Mouse (Mus musculus) limb, embryonic 15.5 days (tissue): ENCODE data around the gene Grm7. TPM values are rescaled to one million over a fixed set of nuclear protein-coding genes. Genes with fewer than 3 reads are reported as not detected.
A peak's percentile ranks its signal among the peaks of the same experiment; 100 is the strongest.

ENCODE experiments used
- ATAC-seq: fragments of 200-750 bp; cut with Nextera tagmentation; 2 replicates; pipeline ENCODE4 v1.8.0; 2017; ENCODE audit warnings: low read depth, moderate TSS enrichment; ENCODE audit not compliant: insufficient number of reproducible peaks, low FRiP score, low TSS enrichment
- H3K27ac ChIP-seq: fragments of 300-500 bp; sonication (generic); 2 replicates; pipeline ENCODE4 v1.5.1; 2015; ENCODE audit warnings: moderate library complexity, mild to moderate bottlenecking, inconsistent platforms
- H3K27me3 ChIP-seq: fragments of 300-500 bp; sonication (generic); 2 replicates; pipeline ENCODE4 v1.6.1; 2015; ENCODE audit warnings: inconsistent platforms
- H3K36me3 ChIP-seq: fragments of 300-500 bp; sonication (generic); 2 replicates; pipeline ENCODE4 v1.6.1; 2015; ENCODE audit warnings: inconsistent platforms
- H3K4me1 ChIP-seq: fragments of 300-500 bp; sonication (generic); 2 replicates; pipeline ENCODE4 v1.6.1; 2015; ENCODE audit warnings: inconsistent platforms
- H3K4me2 ChIP-seq: fragments of 300-500 bp; sonication (generic); 2 replicates; pipeline ENCODE4 v1.6.1; 2015; ENCODE audit warnings: mild to moderate bottlenecking, inconsistent platforms
- H3K4me3 ChIP-seq: fragments of 300-500 bp; sonication (generic); 2 replicates; pipeline ENCODE4 v1.5.1; 2015; ENCODE audit warnings: mild to moderate bottlenecking, inconsistent platforms
- H3K9ac ChIP-seq: fragments of 300-500 bp; sonication (generic); 2 replicates; pipeline ENCODE4 v1.6.1; 2015; ENCODE audit warnings: inconsistent platforms
- H3K9me3 ChIP-seq: fragments of 300-500 bp; sonication (generic); 2 replicates; pipeline ENCODE4 v1.6.1; 2016; ENCODE audit warnings: inconsistent platforms
- WGBS: fragments of 180-500 bp; shearing (Covaris S2); methylation state at CpG from one replicate; pipeline ENCODE4 v1.1.7; 2015; 5-methylcytosine and 5-hydroxymethylcytosine counted together
- polyA plus RNA-seq: library from polyadenylated mRNA; unstranded; fragments of >200 nt; fragmentation: Nextera tagmentation; extraction: Ambion mirVana; gene quantifications from 2 replicates; pipeline ENCODE4 v1.2.1, GENCODE M21; 2015

The Grm7 gene
- 2.4 and 3.2 TPM in 2 replicates for polyA plus RNA-seq

DNA sequence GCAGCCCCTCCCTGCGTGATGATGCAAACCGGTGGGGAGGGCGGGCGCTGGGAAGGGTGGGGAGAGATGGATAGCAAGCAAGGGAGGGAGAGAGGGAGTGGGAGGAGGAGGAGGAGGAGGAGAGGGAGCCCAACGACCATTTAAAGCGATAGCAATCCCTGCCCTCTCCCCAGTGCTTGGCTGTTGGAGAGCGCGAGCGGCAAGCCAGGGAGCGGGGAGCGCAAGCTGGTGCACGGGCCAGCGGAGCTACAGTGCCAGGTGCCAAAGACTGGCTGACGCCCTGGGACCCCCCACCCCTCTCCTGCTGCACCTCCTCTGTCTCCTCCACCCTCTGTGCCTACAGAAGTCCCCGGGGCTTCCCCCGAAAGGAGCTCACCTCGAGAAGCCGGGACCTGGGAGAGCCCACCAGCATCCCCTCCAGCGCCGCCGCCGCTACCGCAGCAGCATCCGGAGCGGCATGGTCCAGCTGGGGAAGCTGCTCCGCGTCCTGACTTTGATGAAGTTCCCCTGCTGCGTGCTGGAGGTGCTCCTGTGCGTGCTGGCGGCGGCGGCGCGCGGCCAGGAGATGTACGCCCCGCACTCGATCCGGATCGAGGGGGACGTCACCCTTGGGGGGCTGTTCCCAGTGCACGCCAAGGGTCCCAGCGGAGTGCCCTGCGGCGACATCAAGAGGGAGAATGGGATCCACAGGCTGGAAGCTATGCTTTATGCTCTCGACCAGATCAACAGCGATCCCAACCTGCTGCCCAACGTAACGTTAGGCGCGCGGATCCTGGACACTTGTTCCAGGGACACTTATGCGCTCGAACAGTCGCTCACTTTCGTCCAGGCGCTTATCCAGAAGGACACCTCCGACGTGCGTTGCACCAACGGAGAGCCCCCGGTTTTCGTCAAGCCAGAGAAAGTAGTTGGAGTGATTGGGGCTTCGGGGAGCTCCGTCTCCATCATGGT is at the start of gene Grm7:
TSS of gene Grm7 (plus strand) at position 171 of the 951 bp plus-strand sequence.
- H3K27me3 ChIP-seq: peaks cover 54% of the 10 kb centered on the region

DNA sequence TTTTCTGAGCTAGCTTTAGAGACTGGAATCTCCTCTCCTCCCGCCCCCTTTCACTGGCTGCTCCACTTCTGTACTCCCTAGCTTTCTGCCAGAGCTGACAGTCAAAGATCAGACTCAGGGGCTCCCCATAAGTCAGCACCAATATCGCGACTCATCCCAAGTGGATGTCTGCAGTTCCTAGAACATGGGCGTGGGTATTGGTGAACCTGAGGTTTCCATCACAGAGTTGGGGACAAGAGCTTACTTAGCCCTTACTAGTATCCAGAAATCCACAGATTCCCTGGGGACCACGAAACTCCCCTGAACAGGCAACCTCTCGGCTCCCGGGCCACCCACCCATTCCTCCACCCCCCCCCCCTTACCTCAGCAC is 355 bp upstream of the Grm7 start:
- peaks cover 16% of the 10 kb centered on the region for H3K4me1 ChIP-seq
- peaks cover 54% of the 10 kb centered on the region for H3K27me3 ChIP-seq
- H3K27ac ChIP-seq: no peak overlapping the region
- peak overlapping the region; percentile 37 for H3K4me3 ChIP-seq
- WGBS: 1% methylated on average over 7 of the region's 7 CpGs
- no peaks in the 10 kb centered on the region for H3K9me3 ChIP-seq
- H3K9ac ChIP-seq: no peak overlapping the region
- H3K36me3 ChIP-seq: no peaks in the 10 kb centered on the region
- 0 out of 2 replicates have a peak, but pooled peaks have one; percentile 14 for ATAC-seq
- H3K4me2 ChIP-seq: peak overlapping the region; percentile 66

More for the DNA sequence above, at the start of gene Grm7:
- Histone ChIP-seq H3K9ac (0 out of 2 replicates have a peak within 1 kb of the TSS, but pooled peaks have one; percentile 1), H3K4me1 (peaks cover 16% of the 10 kb centered on the region), H3K27ac (no peak within 1 kb of the TSS), H3K4me2 (peak within 1 kb of the TSS; percentile 66), H3K36me3 (no peaks in the 10 kb centered on the region), H3K4me3 (peak within 1 kb of the TSS; percentile 37), H3K9me3 (no peaks in the 10 kb centered on the region)
- under 1% methylated on average over 61 of the region's 65 CpGs for WGBS
- peak; percentile 58; the same call in 1 of the 2 replicates for ATAC-seq

DNA sequence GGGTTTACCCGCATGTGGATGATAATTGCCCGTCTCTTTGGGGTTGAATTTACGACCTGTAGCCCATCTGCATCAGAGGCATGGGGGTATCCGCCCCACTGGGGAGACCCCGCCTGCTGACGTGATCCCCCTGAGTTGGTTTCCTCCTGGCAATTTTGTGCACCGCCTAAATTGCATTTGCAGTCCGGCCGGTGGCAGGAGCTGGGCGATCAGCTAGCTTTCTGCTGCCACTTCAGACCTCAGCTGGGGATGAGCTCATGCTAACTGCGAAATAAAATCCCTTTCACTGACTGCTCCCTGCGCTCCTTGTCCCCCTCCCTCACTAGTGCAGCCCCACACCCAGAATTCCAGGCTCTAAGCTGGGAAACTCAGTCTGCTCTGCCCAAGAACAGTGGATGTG is 1.5 kb downstream of the Grm7 start:
- peaks cover 54% of the 10 kb centered on the region for H3K27me3 ChIP-seq
- no peak overlapping the region for H3K27ac ChIP-seq
- H3K9me3 ChIP-seq: no peaks in the 10 kb centered on the region
- H3K36me3 ChIP-seq: no peaks in the 10 kb centered on the region
- no peak for ATAC-seq
- H3K4me1 ChIP-seq: peaks cover 16% of the 10 kb centered on the region
- peak overlapping the region; percentile 66 for H3K4me2 ChIP-seq
- H3K9ac ChIP-seq: no peak overlapping the region
- peak overlapping the region; percentile 37 for H3K4me3 ChIP-seq
- 2% methylated on average over 12 of the region's 12 CpGs for WGBS

DNA sequence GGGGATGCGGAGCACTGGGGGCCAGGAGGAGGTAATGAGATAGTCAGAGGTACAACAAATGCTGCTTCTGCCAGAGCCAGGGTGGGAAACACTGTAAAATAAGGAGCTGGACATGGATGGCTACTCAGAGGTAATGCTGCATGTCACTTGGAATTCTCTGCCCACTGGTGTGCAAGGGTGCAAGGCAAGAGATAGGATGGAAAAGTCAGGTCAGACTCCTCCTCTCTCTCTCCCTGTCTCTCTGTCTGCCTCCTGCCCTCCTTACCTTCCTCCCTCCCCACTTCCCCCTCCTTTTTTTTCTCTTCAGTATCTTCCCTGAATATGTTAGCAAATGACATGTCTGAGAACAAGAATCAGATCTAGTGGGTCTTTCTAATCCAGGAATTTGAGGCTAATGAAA is 3.8 kb downstream of the Grm7 start:
- no peak overlapping the region for H3K4me2 ChIP-seq
- H3K9ac ChIP-seq: no peak overlapping the region
- no peak for ATAC-seq
- no peaks in the 10 kb centered on the region for H3K9me3 ChIP-seq
- WGBS: 65% methylated on average over 1 of the region's 1 CpGs
- no peak overlapping the region for H3K27ac ChIP-seq
- peaks cover 16% of the 10 kb centered on the region for H3K4me1 ChIP-seq
- H3K36me3 ChIP-seq: no peaks in the 10 kb centered on the region
- H3K27me3 ChIP-seq: peaks cover 44% of the 10 kb centered on the region
- H3K4me3 ChIP-seq: no peak overlapping the region

DNA sequence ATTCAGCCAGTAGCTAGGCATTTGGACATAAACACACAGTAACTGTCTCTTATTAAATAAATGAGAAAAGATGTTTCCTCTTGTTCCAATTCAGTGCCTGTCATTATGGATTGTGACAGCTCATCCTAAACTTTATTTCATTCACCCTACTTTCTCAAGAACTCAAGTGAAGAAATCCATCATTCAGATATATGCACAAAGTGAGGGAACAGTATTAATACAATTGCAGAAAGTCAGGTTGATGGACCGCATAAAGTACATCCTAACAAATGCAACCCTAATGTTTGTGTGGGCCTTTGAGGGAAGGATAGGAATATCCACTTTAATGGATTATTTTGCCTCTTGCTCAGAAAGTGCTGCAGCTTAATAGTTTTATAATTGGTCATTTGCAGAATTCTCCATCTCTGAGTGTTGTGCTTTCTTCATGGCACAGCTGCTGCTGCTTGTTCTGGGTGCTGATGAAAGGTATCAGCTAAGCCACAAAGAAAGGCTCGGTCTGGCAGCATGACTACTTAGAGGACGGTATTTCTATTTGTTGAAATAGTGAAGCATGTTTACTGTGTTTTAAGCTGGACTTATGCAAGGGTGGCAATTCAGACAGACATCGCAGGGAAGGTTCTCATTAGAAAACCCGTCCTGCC is 8.1 kb downstream of the Grm7 start:
- no peaks in the 10 kb centered on the region for H3K9me3 ChIP-seq
- H3K27me3 ChIP-seq: peaks cover 2% of the 10 kb centered on the region
- no peaks in the 10 kb centered on the region for H3K36me3 ChIP-seq
- H3K9ac ChIP-seq: no peak overlapping the region
- no peak overlapping the region for H3K4me2 ChIP-seq
- no peak for ATAC-seq
- H3K4me3 ChIP-seq: no peak overlapping the region
- WGBS: 77% methylated on average over 5 of the region's 5 CpGs
- H3K4me1 ChIP-seq: no peaks in the 10 kb centered on the region
- H3K27ac ChIP-seq: no peak overlapping the region

DNA sequence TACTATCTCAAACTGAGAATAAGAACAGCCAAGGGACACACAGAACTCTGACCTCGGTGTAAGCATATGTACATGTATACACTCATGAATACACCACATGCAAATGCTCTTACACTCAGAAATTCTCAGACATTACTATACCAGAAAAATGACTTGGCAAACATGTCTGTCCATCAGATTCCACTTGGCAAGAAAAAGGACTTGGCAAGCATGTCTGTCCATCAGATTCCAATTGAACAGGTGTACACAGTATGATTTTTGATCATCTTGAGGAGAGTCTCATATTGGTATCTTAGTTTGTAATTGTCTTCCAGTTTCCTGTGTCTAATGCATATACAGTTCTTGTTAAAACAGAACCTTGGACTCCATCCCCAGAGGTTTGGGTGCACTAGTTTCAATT is 19.1 kb downstream of the Grm7 start:
- Histone ChIP-seq H3K4me2 (no peak overlapping the region), H3K27me3 (no peaks in the 10 kb centered on the region), H3K36me3 (no peaks in the 10 kb centered on the region), H3K9ac (no peak overlapping the region), H3K4me1 (no peaks in the 10 kb centered on the region), H3K9me3 (no peaks in the 10 kb centered on the region), H3K4me3 (no peak overlapping the region), H3K27ac (no peak overlapping the region)
- no peak for ATAC-seq
- 90% methylated on average over 1 of the region's 1 CpGs for WGBS

DNA sequence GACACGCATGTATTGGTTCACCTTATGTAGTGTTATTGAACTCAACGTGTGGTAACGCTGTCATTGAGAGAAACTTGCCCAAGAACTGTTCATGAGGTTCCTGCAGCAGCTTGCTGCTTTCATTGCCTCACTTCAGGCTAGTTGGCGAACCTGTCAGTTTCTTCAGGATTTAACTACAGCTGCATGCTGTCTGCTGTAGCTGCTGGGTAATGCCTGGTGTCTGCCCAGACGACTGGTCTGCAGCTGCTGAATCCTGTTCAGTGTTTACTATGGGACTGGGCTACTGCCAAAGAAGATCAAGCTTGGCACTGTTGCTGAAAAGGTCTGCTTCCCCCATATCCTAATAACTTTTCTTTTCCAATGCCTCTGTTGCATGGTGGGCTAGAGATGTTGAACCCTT is 23.1 kb downstream of the Grm7 start:
- WGBS: 58% methylated on average over 5 of the region's 5 CpGs
- H3K4me1 ChIP-seq: no peaks in the 10 kb centered on the region
- no peaks in the 10 kb centered on the region for H3K36me3 ChIP-seq
- H3K27ac ChIP-seq: no peak overlapping the region
- H3K9ac ChIP-seq: no peak overlapping the region
- H3K4me2 ChIP-seq: no peak overlapping the region
- no peaks in the 10 kb centered on the region for H3K27me3 ChIP-seq
- no peak overlapping the region for H3K4me3 ChIP-seq
- ATAC-seq: no peak
- H3K9me3 ChIP-seq: no peaks in the 10 kb centered on the region

DNA sequence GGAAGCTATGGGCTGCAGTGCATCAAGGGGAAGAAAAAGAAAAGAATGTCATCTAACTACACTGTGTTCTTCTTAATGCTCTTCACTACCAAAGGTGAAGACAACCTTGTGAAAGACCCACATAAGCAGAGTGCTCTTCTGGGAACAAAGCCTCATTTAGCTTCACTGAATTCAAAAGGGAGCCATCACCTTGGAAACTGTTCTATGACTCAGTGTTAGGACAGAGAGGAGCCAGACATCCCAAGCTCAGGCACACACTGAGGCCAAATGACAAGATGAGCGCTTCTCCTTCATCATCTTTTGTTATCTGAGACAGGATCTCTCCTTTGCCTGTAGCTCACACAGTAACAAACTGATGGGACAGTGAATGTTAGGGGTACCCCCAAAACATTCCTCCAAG is 45.6 kb downstream of the Grm7 start:
- H3K9me3 ChIP-seq: no peaks in the 10 kb centered on the region
- H3K27me3 ChIP-seq: no peaks in the 10 kb centered on the region
- no peak overlapping the region for H3K27ac ChIP-seq
- no peak overlapping the region for H3K4me2 ChIP-seq
- 68% methylated on average over 1 of the region's 1 CpGs for WGBS
- no peak overlapping the region for H3K9ac ChIP-seq
- no peak overlapping the region for H3K4me3 ChIP-seq
- H3K4me1 ChIP-seq: no peaks in the 10 kb centered on the region
- no peaks in the 10 kb centered on the region for H3K36me3 ChIP-seq
- no peak for ATAC-seq

DNA sequence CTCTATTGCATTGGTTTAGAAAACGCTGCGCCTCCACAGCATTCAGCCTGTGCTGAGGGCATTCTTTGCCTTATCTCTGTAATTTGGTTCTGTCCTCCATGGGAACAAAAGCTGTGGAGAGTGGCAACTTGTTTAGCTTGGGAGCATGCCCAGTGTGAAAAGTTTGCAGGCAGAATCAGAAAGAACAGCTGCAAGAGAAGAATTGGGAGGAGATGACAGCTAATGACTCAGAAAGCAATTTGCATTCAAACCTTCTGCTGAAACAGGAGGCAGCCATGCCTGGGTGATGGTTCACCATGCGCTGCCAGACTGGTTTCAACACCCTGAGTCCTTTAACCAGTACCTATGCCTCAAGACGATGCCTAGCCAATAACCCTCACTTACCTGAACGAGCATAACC is 64.4 kb downstream of the Grm7 start:
- no peak overlapping the region for H3K27ac ChIP-seq
- no peak overlapping the region for H3K9ac ChIP-seq
- no peak for ATAC-seq
- 69% methylated on average over 5 of the region's 5 CpGs for WGBS
- no peaks in the 10 kb centered on the region for H3K9me3 ChIP-seq
- H3K4me1 ChIP-seq: no peaks in the 10 kb centered on the region
- no peak overlapping the region for H3K4me2 ChIP-seq
- no peak overlapping the region for H3K4me3 ChIP-seq
- no peaks in the 10 kb centered on the region for H3K36me3 ChIP-seq
- H3K27me3 ChIP-seq: no peaks in the 10 kb centered on the region

DNA sequence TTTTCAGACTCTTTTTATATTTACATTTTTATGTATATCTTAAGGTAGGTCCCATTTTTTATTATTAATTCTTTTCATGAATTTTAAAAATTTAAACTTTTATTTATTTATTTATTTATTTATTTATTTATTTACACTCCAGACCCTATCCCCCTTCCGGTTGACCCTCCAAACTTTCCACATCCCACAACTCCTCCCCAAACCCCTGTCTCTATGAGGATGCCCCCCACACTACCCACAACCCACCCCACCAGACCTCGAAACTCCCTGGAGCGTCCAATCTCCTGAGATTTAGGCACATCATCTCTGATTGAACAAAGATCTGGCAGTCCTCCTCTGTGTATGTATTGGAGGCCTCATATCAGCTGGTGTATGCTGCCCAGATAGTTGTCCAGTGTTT is 69.6 kb downstream of the Grm7 start:
- no peak overlapping the region for H3K27ac ChIP-seq
- 93% methylated on average over 3 of the region's 3 CpGs for WGBS
- H3K9ac ChIP-seq: no peak overlapping the region
- no peak overlapping the region for H3K4me2 ChIP-seq
- no peak for ATAC-seq
- H3K4me1 ChIP-seq: no peaks in the 10 kb centered on the region
- H3K4me3 ChIP-seq: no peak overlapping the region
- H3K27me3 ChIP-seq: no peaks in the 10 kb centered on the region
- H3K36me3 ChIP-seq: no peaks in the 10 kb centered on the region
- H3K9me3 ChIP-seq: no peaks in the 10 kb centered on the region

DNA sequence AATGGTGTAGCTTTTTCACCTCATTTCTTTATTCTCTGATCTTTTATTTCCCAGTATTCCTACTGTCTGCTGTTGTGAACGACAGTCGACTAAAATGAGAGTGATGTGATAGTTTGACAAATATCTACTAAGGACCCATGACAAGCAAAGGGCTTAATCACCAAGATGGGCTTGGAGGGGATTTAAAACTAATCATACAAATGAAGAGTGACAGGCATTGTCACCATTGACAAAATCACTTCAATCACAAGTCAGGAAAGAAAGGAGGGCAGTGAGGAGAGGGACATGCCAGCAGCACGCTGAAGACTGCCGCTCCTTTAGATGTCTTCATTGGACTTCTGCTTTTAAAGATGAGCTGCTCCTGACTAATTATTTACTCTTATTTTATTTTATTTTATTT is 78.0 kb downstream of the Grm7 start:
- Histone ChIP-seq H3K4me3 (no peak overlapping the region), H3K4me1 (no peaks in the 10 kb centered on the region), H3K9me3 (no peaks in the 10 kb centered on the region), H3K27ac (no peak overlapping the region), H3K27me3 (no peaks in the 10 kb centered on the region), H3K4me2 (no peak overlapping the region), H3K9ac (no peak overlapping the region), H3K36me3 (no peaks in the 10 kb centered on the region)
- 86% methylated on average over 4 of the region's 4 CpGs for WGBS
- ATAC-seq: no peak

DNA sequence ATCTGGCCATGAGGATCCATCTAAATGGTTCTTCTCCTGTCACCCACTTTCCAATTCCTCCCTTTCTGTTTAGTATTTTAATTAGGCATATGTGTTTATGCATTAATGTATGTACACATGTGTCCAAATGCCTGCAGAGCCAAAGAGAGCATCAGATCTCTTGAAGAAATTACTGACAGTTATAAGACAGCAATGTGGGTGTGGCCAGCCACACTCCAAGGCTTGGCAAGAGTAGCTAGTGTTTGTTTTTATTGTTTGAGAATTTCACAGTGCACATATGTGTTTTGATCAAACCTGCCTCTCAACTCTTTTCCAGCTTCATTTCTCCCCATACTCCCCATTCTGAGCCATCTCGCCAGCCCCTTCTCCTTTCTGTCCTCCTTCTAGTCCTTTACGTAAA is 88.5 kb downstream of the Grm7 start:
- H3K9ac ChIP-seq: no peak overlapping the region
- no peak overlapping the region for H3K4me2 ChIP-seq
- ATAC-seq: no peak

More for the DNA sequence above, 88.5 kb downstream of the Grm7 start:
- Histone ChIP-seq H3K4me3 (no peak overlapping the region), H3K4me1 (no peaks in the 10 kb centered on the region), H3K27me3 (no peaks in the 10 kb centered on the region), H3K27ac (no peak overlapping the region), H3K9me3 (no peaks in the 10 kb centered on the region), H3K36me3 (no peaks in the 10 kb centered on the region)
- WGBS: 80% methylated on average over 2 of the region's 2 CpGs
